Mouse (Mus musculus) macrophage (primary cell): ENCODE measurements around the gene Tjp2. TPM values are rescaled to one million over a fixed set of nuclear protein-coding genes. Genes with fewer than 3 reads are reported as not detected.
"Not testable (repeated sequence)": the region's sequence is repeated elsewhere in the genome, so short reads cannot be mapped to it uniquely, and the experiment has no call there.

Source experiments
- H3K27ac ChIP-seq: fragments of 350-480 bp; formaldehyde crosslinking; 2 replicates; pipeline ENCODE4 v1.9.0; 2021
- H3K36me3 ChIP-seq: fragments of 350-480 bp; formaldehyde crosslinking; 2 replicates; pipeline ENCODE4 v1.9.0; 2021; ENCODE audit errors: inconsistent target
- H3K4me3 ChIP-seq: fragments of 350-480 bp; formaldehyde crosslinking; 2 replicates; pipeline ENCODE4 v1.9.0; 2021; ENCODE audit errors: inconsistent target
- H3K79me2 ChIP-seq: fragments of 350-480 bp; formaldehyde crosslinking; 2 replicates; pipeline ENCODE4 v1.9.0; 2021; ENCODE audit errors: inconsistent target
- WGBS: methylation state at CpG from one replicate; pipeline ENCODE4 v1.1.7; 2026; ENCODE audit warnings: inconsistent platforms; ENCODE audit not compliant: missing documents; 5-methylcytosine and 5-hydroxymethylcytosine counted together
- polyA plus RNA-seq: library from polyadenylated mRNA; stranded (reverse); fragments of 250-400 nt; gene quantifications from 3 replicates; pipeline ENCODE4 v1.2.4, GENCODE M21; 2018; ENCODE audit warnings: inconsistent platforms

The Tjp2 gene
- polyA plus RNA-seq, 1 experiment from 2014 or later, result 7.2 TPM

GRCm38 (mm10) chr19:24243340-24243739, 18.5 kb upstream of the Tjp2 start:
- Histone ChIP-seq H3K79me2 (no peaks in the 10 kb centered on the region), H3K4me3 (no peak overlapping the region), H3K36me3 (no peaks in the 10 kb centered on the region), H3K27ac (no peak overlapping the region)
- 95% methylated on average over 6 of the region's 6 CpGs for WGBS

- H3K4me3 ChIP-seq, result no peak overlapping the region
- H3K36me3 ChIP-seq, result no peaks in the 10 kb centered on the region
- 42% methylated on average over 14 of the region's 14 CpGs for WGBS
- H3K27ac ChIP-seq, result no peak overlapping the region
- no peaks in the 10 kb centered on the region for H3K79me2 ChIP-seq
Measured at GRCm38 (mm10) chr19:24241799-24242546, 17.1 kb upstream of the Tjp2 start.

GRCm38 (mm10) chr19:24241271-24241670, 16.4 kb upstream of the Tjp2 start:
- WGBS, result 84% methylated on average over 8 of the region's 8 CpGs
- Histone ChIP-seq H3K27ac (no peak overlapping the region), H3K36me3 (no peaks in the 10 kb centered on the region), H3K79me2 (no peaks in the 10 kb centered on the region), H3K4me3 (no peak overlapping the region)

- H3K4me3 ChIP-seq, result no peak overlapping the region
- no peaks in the 10 kb centered on the region for H3K79me2 ChIP-seq
- 85% methylated on average over 3 of the region's 4 CpGs for WGBS
- no peak overlapping the region for H3K27ac ChIP-seq
- no peaks in the 10 kb centered on the region for H3K36me3 ChIP-seq
Measured at GRCm38 (mm10) chr19:24238011-24238410, 13.2 kb upstream of the Tjp2 start.

GRCm38 (mm10) chr19:24232356-24232755, 7.5 kb upstream of the Tjp2 start:
- not testable (repeated sequence) for H3K27ac ChIP-seq, H3K36me3 ChIP-seq, H3K4me3 ChIP-seq, H3K79me2 ChIP-seq
- WGBS, result 90% methylated on average over 1 of the region's 1 CpGs

GRCm38 (mm10) chr19:24225305-24225696, 471 bp upstream of the Tjp2 start:
- Histone ChIP-seq H3K4me3 (peak overlapping the region; percentile 37), H3K79me2 (no peaks in the 10 kb centered on the region), H3K27ac (no peak overlapping the region), H3K36me3 (no peaks in the 10 kb centered on the region)
- WGBS, result 2% methylated on average over 17 of the region's 17 CpGs

GRCm38 (mm10) chr19:24223851-24224251, 979 bp downstream of the Tjp2 start:
- Histone ChIP-seq H3K4me3 (no peak overlapping the region), H3K36me3 (no peaks in the 10 kb centered on the region), H3K79me2 (no peaks in the 10 kb centered on the region), H3K27ac (no peak overlapping the region)
- 91% methylated on average over 11 of the region's 11 CpGs for WGBS

- no peak overlapping the region for H3K27ac ChIP-seq
- WGBS, result 70% methylated on average over 4 of the region's 4 CpGs
Measured at GRCm38 (mm10) chr19:24221455-24221854, 3.4 kb downstream of the Tjp2 start.

GRCm38 (mm10) chr19:24220795-24221445, 3.9 kb downstream of the Tjp2 start:
- Histone ChIP-seq H3K36me3 (no peaks in the 10 kb centered on the region), H3K4me3 (no peak overlapping the region), H3K79me2 (no peaks in the 10 kb centered on the region), H3K27ac (no peak overlapping the region)
- WGBS, result 34% methylated on average over 14 of the region's 14 CpGs

More at GRCm38 (mm10) chr19:24221455-24221854, 3.4 kb downstream of the Tjp2 start:
- Histone ChIP-seq H3K36me3 (no peaks in the 10 kb centered on the region), H3K4me3 (no peak overlapping the region), H3K79me2 (no peaks in the 10 kb centered on the region)

- H3K4me3 ChIP-seq, result no peak overlapping the region
- no peaks in the 10 kb centered on the region for H3K36me3 ChIP-seq
- 86% methylated on average over 9 of the region's 9 CpGs for WGBS
Measured at GRCm38 (mm10) chr19:24219011-24219410, 5.8 kb downstream of the Tjp2 start.

GRCm38 (mm10) chr19:24218291-24218690, 6.5 kb downstream of the Tjp2 start:
- H3K27ac ChIP-seq, result no peak overlapping the region
- no peaks in the 10 kb centered on the region for H3K79me2 ChIP-seq
- WGBS, result 63% methylated on average over 1 of the region's 2 CpGs
- H3K36me3 ChIP-seq, result no peaks in the 10 kb centered on the region
- H3K4me3 ChIP-seq, result no peak overlapping the region

More at GRCm38 (mm10) chr19:24219011-24219410, 5.8 kb downstream of the Tjp2 start:
- Histone ChIP-seq H3K79me2 (no peaks in the 10 kb centered on the region), H3K27ac (no peak overlapping the region)

GRCm38 (mm10) chr19:24217851-24218250, 7.0 kb downstream of the Tjp2 start:
- Histone ChIP-seq H3K79me2 (no peaks in the 10 kb centered on the region), H3K36me3 (no peaks in the 10 kb centered on the region), H3K4me3 (no peak overlapping the region), H3K27ac (no peak overlapping the region)

GRCm38 (mm10) chr19:24216771-24217170, 8.1 kb downstream of the Tjp2 start:
- H3K36me3 ChIP-seq, result no peaks in the 10 kb centered on the region
- H3K79me2 ChIP-seq, result no peaks in the 10 kb centered on the region
- WGBS, result 97% methylated on average over 9 of the region's 9 CpGs
- no peak overlapping the region for H3K27ac ChIP-seq
- H3K4me3 ChIP-seq, result no peak overlapping the region

GRCm38 (mm10) chr19:24214939-24215338, 9.9 kb downstream of the Tjp2 start:
- no peaks in the 10 kb centered on the region for H3K79me2 ChIP-seq
- no peaks in the 10 kb centered on the region for H3K36me3 ChIP-seq
- H3K4me3 ChIP-seq, result no peak overlapping the region
- 91% methylated on average over 7 of the region's 7 CpGs for WGBS
- no peak overlapping the region for H3K27ac ChIP-seq

- WGBS, result 63% methylated on average over 5 of the region's 7 CpGs
- no peak overlapping the region for H3K27ac ChIP-seq
- H3K36me3 ChIP-seq, result no peaks in the 10 kb centered on the region
- H3K4me3 ChIP-seq, result no peak overlapping the region
- H3K79me2 ChIP-seq, result no peaks in the 10 kb centered on the region
Measured at GRCm38 (mm10) chr19:24213299-24213698, 11.5 kb downstream of the Tjp2 start.
